Mouse (Mus musculus): ENCODE measurements around the gene BC003965. TPM values are rescaled to one million over a fixed set of nuclear protein-coding genes. Genes with fewer than 3 reads are reported as not detected.
A peak's percentile ranks its signal among the peaks of the same experiment; 100 is the strongest.

The BC003965 gene
- total RNA-seq, 2 experiments from 2014 or later, result 11.4 to 18.3 TPM

DNA sequence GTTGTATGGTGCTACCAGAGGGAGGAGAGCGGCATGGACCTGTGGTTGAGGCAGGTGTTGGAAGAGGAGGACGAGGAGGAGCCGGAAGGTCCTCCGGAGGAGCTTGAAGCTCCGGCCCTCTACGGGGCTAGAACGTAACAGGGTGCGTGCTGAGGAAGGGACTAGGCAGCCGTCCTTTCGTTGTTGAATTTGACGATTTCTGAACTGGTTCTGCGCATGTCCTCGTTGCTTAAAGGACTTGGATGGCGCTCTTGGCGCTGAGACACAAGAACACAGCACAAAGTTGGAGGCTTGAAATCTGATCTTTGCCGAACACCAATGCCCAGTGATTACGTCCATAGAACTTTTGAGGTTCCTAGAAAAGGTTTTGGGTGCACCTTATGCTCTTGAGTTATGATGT lies 607 bp downstream of the BC003965 start:
- intact Hi-C loops (cut with DNase I), result loop anchor here (2.0 to 5.0 kb wide), 3 partner anchors 52 to 87 kb away; partner anchors contain the start of genes Clcn7, Telo2 and Ube2i
- Histone ChIP-seq H3K4me3 (peak overlapping the region; percentile 83), H3K27ac (peak overlapping the region; percentile 96)
- no peak for TF ChIP-seq CTCF (IDR thresholded peaks at IDR 0.05)
- DNase-seq, result no peak

- H3K4me3 ChIP-seq, result peak overlapping the region; percentile 90
- TF ChIP-seq CTCF (IDR thresholded peaks at IDR 0.05), result no peak
- DNase-seq, result no peak
- peak overlapping the region; percentile 95 for H3K27ac ChIP-seq
- intact Hi-C loops (cut with DNase I), result loop anchor here (5.0 kb wide), 1 partner anchor 85 kb away; the partner anchor contains the start of gene Ube2i
These were observed 3.4 kb downstream of the BC003965 start for GRCm38 (mm10) chr17:25187784-25188149.

DNA sequence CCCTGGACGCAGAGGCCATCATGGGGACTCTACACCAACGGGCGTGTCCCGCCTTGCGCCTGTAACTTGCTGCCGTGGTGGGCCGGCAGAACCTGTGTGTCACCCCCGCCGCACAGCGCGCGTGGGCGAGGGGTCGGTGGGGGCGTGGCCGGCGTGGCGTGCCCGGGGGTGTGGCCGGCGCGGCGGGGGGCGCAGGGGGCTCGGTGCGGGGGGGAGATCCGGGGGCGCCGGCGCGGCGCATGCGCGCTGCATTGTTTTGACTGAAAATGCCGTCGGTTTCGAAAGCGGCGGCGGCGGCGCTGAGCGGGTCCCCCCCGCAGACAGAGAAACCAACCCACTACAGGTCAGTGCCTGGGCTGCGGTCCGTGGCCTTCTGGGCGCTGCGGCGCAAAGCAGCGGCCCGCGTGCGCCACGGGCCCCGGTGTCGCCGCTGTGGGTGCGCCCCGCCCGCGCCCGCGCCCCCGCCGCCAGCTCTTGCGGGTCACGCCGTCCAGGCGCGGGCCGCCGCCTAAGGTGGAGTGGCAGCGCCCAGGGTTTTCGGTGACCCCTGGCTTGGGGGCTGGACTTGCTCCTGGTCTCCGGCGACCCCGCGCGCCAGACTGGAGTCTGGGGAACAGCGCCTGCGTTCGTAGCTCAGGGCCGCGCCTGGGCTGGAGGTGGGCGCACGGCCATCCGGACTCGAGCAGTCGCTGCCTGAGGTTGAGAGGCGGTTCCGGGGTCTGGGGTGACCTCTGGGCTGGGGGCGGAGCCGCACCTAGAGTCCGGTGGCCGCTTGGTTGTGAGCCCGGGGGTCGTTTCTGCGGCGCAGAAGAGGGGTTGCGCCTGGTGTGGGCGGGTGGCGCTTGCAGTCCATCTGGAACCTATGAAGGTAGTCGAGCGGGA lies 4.0 kb downstream of the BC003965 start, which contains the start of gene Unkl:
Gene Unkl, plus strand, starts transcription at position 248 of the 882 bp plus-strand sequence.
- intact Hi-C loops (cut with DNase I), result loop anchor here (5.0 kb wide), 1 partner anchor 84 kb away; the partner anchor contains the start of gene Ube2i
- no peak for TF ChIP-seq CTCF (IDR thresholded peaks at IDR 0.05)
- DNase-seq, result peak; percentile 83
- Histone ChIP-seq H3K4me3 (peak within 1 kb of the TSS; percentile 90), H3K27ac (peak within 1 kb of the TSS; percentile 95)

- no peak for TF ChIP-seq CTCF (IDR thresholded peaks at IDR 0.05)
- DNase-seq, result no peak
- H3K27ac ChIP-seq, result peak overlapping the region; percentile 95
These were observed 4.7 kb downstream of the BC003965 start for GRCm38 (mm10) chr17:25189091-25189490.

DNA sequence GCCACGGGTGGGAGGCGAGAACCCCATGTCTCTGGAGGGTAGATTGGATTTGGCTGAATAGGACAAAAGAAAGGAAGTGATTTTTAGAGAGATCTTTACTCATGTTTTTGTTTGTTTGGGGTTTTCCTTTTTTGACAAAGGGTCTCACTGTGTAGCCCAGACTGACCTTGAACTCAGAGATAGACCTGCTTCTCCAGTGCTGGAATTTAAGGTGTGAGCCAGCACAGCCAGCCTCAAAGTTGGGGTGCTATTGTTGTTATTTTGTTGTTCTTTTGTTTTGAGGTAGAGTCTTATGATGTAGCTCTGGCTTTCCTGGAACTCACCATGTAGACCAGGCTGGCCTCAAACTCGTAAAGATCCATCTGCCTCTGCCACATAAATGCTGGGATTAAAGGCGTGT lies 18.0 kb downstream of the BC003965 start:
- intact Hi-C loops (cut with DNase I), result no loop called here
- DNase-seq, result no peak
- TF ChIP-seq CTCF (IDR thresholded peaks at IDR 0.05), result no peak
- Histone ChIP-seq H3K27ac (no peak overlapping the region), H3K4me3 (no peak overlapping the region)

More at GRCm38 (mm10) chr17:25189091-25189490, 4.7 kb downstream of the BC003965 start:
- intact Hi-C loops (cut with DNase I), result loop anchor here (5.0 kb wide), 1 partner anchor 83 kb away; the partner anchor contains the start of gene Ube2i
- peak overlapping the region; percentile 90 for H3K4me3 ChIP-seq

GRCm38 (mm10) chr17:25210006-25210405 lies 25.7 kb downstream of the BC003965 start:
- no peak overlapping the region for H3K4me3 ChIP-seq
- DNase-seq, result no peak
- peak overlapping the region; percentile 86 for H3K27ac ChIP-seq
- no peak for TF ChIP-seq CTCF (IDR thresholded peaks at IDR 0.05)
- intact Hi-C loops (cut with DNase I), result no loop called here

GRCm38 (mm10) chr17:25210680-25211466 lies 26.5 kb downstream of the BC003965 start:
- peak; percentile 74 for DNase-seq
- Histone ChIP-seq H3K27ac (peak overlapping the region; percentile 86), H3K4me3 (peak overlapping the region; percentile 25)
- intact Hi-C loops (cut with DNase I), result no loop called here
- no peak for TF ChIP-seq CTCF (IDR thresholded peaks at IDR 0.05)

DNA sequence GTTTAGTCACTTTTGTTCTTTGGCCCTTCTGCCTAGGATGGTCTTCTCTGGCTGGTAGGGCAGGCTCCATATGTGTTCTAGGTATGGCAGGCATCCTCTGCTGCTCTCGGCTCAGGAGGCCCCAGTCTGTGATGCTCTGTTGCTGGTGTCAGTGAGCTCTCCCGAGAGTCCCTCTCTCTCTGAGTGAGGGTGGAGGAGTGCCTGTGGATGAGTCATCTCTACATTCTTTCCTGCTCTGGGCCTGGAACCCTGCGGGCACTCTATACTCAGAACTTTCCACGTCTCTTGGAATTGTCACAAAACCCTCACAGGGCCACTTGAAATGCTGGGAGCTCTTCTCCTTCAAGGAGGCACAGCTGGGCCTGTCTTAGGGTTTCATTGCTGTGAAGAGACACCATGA lies 27.4 kb downstream of the BC003965 start:
- TF ChIP-seq CTCF (IDR thresholded peaks at IDR 0.05), result no peak
- Histone ChIP-seq H3K27ac (peak overlapping the region; percentile 86), H3K4me3 (no peak overlapping the region)
- DNase-seq, result no peak
- intact Hi-C loops (cut with DNase I), result no loop called here

GRCm38 (mm10) chr17:25215431-25215830 lies 31.1 kb downstream of the BC003965 start:
- Histone ChIP-seq H3K4me3 (no peak overlapping the region), H3K27ac (no peak overlapping the region)
- intact Hi-C loops (cut with DNase I), result no loop called here
- no peak for DNase-seq
- TF ChIP-seq CTCF (IDR thresholded peaks at IDR 0.05), result no peak

DNA sequence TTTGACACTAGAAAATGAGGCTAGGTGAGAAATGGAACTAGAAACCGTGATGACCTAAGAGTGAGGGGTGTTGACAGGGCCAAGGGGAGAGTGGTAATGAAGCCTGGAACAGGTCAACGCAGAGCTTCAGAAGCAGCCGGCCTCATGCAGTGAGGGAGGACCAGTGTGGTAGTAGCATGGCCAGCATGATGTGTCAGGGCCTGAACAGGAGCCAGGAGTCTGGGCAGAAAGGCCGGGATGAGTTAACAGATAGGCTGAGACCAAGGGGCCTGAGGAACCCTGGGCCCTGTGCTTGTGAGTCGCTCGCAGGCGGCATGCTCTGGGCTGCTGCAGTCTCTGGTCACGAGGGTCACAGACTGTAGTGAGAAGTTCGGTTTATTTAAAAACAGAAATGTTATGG lies 34.6 kb downstream of the BC003965 start:
- no peak for TF ChIP-seq CTCF (IDR thresholded peaks at IDR 0.05)
- Histone ChIP-seq H3K27ac (no peak overlapping the region), H3K4me3 (no peak overlapping the region)
- intact Hi-C loops (cut with DNase I), result no loop called here
- no peak for DNase-seq

- no peak for TF ChIP-seq CTCF (IDR thresholded peaks at IDR 0.05)
- DNase-seq, result no peak
- Histone ChIP-seq H3K4me3 (no peak overlapping the region), H3K27ac (no peak overlapping the region)
- intact Hi-C loops (cut with DNase I), result no loop called here
These were observed 35.3 kb downstream of the BC003965 start for GRCm38 (mm10) chr17:25219492-25220295.

GRCm38 (mm10) chr17:25220746-25221145 lies 36.4 kb downstream of the BC003965 start:
- intact Hi-C loops (cut with DNase I), result no loop called here
- no peak for DNase-seq
- TF ChIP-seq CTCF (IDR thresholded peaks at IDR 0.05), result no peak

More at GRCm38 (mm10) chr17:25220746-25221145, 36.4 kb downstream of the BC003965 start:
- H3K27ac ChIP-seq, result no peak overlapping the region
- no peak overlapping the region for H3K4me3 ChIP-seq

All from gastrocnemius, adult 2 months (tissue).